Mouse (Mus musculus) bone marrow, adult 2 months (tissue): ENCODE results near the gene Defb15. TPM values are rescaled to one million over a fixed set of nuclear protein-coding genes. Genes with fewer than 3 reads are reported as not detected.

ENCODE experiments used
- H3K27ac ChIP-seq: fragments of 200-500 bp; 2 replicates; pipeline ENCODE4 v1.5.1; 2012; ENCODE audit warnings: low read depth, mild to moderate bottlenecking, control low read depth, inconsistent platforms, low read length; ENCODE audit not compliant: control insufficient read depth, poor library complexity, insufficient read depth
- H3K4me1 ChIP-seq: fragments of 200-500 bp; 2 replicates; pipeline ENCODE4 v1.6.1; 2011; ENCODE audit warnings: low read length; ENCODE audit not compliant: control insufficient read depth, insufficient read depth
- H3K4me3 ChIP-seq: fragments of 200-500 bp; replicated peaks from 2 replicates; pipeline ENCODE3; 2011; ENCODE audit warnings: mild to moderate bottlenecking, low read depth, low read length, control low read depth; ENCODE audit not compliant: control insufficient read depth
- CTCF ChIP-seq: fragments of 200-500 bp; IDR thresholded peaks from 2 replicates; pipeline ENCODE4 v1.5.1; 2011; ENCODE audit warnings: low read length, control low read depth; ENCODE audit not compliant: control insufficient read depth, insufficient read depth
- POLR2A ChIP-seq: fragments of 200-500 bp; IDR thresholded peaks from 2 replicates; pipeline ENCODE4 v1.6.1; 2011; ENCODE audit warnings: low read depth, mild to moderate bottlenecking, control low read depth, low read length, borderline replicate concordance; ENCODE audit not compliant: control insufficient read depth
- whole genome bisulfite sequencing: fragments of 180-500 bp; shearing (Covaris S2); methylation state at CpG from one replicate; pipeline ENCODE4 v1.1.7; 2018; 5-methylcytosine and 5-hydroxymethylcytosine counted together
- polyA plus RNA-seq: library from polyadenylated mRNA; stranded (reverse); fragments of >200 nt; gene quantifications from 2 replicates; pipeline ENCODE4 v1.2.4, GENCODE M21; 2011; ENCODE audit warnings: low replicate concordance; ENCODE audit not compliant: missing spikeins, insufficient read depth, insufficient read length

Gene Defb15
- polyA plus RNA-seq: not detected in 2 replicates

GRCm38 (mm10) chr8:21932610-21933009, at the start of gene Defb15:
Defb15 (minus strand) TSS chr8:21932710.
- WGBS: 85% methylated on average over 6 of the region's 6 CpGs
- TF ChIP-seq CTCF (no peak), POLR2A (no peak)
- Histone ChIP-seq H3K27ac (no peak within 1 kb of the TSS), H3K4me3 (no peak within 1 kb of the TSS), H3K4me1 (no peaks in the 10 kb centered on the region)

GRCm38 (mm10) chr8:21981664-21982337, 49.3 kb upstream of the Defb15 start:
- TF ChIP-seq POLR2A: no peak
- TF ChIP-seq CTCF: no peak
- WGBS: 62% methylated on average over 8 of the region's 8 CpGs
- Histone ChIP-seq H3K4me1 (no peaks in the 10 kb centered on the region), H3K27ac (no peak overlapping the region), H3K4me3 (no peak overlapping the region)

- Histone ChIP-seq H3K4me3 (no peak overlapping the region), H3K4me1 (no peaks in the 10 kb centered on the region), H3K27ac (no peak overlapping the region)
- WGBS: 59% methylated on average over 4 of the region's 4 CpGs
- no peak for TF ChIP-seq POLR2A
- TF ChIP-seq CTCF: no peak
These were observed 45.7 kb upstream of the Defb15 start for GRCm38 (mm10) chr8:21978193-21978592.

DNA sequence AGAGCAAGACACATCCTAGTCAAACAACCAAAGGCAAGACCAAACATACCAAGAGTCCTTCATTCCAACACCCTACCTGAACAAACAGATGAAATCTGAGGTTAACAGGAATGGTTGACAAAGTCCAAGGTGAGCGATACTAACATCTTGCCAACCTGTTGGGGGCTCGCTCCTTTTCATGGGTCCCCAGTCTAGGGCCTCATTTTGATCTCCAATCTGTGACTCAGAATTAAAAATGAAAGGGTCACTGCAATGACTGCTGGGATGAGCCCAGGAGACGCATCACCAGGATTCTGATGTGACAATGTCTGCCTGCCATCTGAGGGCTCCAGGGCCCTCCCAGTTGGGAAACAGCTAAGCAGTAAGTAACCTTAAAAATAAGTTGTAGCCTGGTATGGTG, 37.0 kb upstream of the Defb15 start, which contains the start of gene Ccdc70:
Gene Ccdc70 (plus strand): TSS at position 301 of the 400 bp plus-strand sequence.
- no peak for TF ChIP-seq POLR2A
- no peak for TF ChIP-seq CTCF
- Histone ChIP-seq H3K27ac (no peak within 1 kb of the TSS), H3K4me3 (no peak within 1 kb of the TSS), H3K4me1 (no peaks in the 10 kb centered on the region)
- WGBS: 80% methylated on average over 3 of the region's 3 CpGs

GRCm38 (mm10) chr8:21966646-21967045, 34.1 kb upstream of the Defb15 start:
- Histone ChIP-seq H3K4me3 (no peak overlapping the region), H3K27ac (no peak overlapping the region), H3K4me1 (no peaks in the 10 kb centered on the region)
- WGBS: 43% methylated on average over 1 of the region's 1 CpGs
- TF ChIP-seq POLR2A: no peak
- TF ChIP-seq CTCF: no peak

GRCm38 (mm10) chr8:21958414-21958813, 25.9 kb upstream of the Defb15 start, which contains the start of gene Fam90a1a:
Fam90a1a (plus strand) TSS chr8:21958714.
- no peaks in the 10 kb centered on the region for H3K4me1 ChIP-seq
- H3K27ac ChIP-seq: no peak within 1 kb of the TSS
- TF ChIP-seq CTCF (no peak), POLR2A (no peak)
- H3K4me3 ChIP-seq: no peak within 1 kb of the TSS
- WGBS: 78% methylated on average over 2 of the region's 2 CpGs

DNA sequence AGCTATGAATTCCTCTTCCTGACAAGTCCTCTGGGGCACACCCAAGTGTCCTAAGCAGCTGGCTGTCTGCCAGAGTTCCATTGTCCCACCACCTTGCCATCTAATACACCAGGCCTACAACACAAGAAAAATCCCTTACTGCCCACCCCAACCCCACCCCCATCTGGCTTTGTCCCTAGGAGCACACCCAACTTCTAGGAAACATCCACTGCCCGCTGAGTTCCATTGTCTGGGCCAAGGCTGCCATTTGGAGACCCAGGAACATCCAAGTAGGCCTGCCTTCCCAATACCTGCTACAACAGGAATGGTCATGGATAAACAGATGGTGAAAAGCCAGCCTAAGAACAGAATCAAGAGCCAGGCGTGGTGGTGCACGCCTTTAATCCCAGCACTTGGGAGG, 23.8 kb upstream of the Defb15 start:
- no peak overlapping the region for H3K4me3 ChIP-seq
- WGBS: 73% methylated on average over 3 of the region's 3 CpGs
- H3K27ac ChIP-seq: no peak overlapping the region
- H3K4me1 ChIP-seq: no peaks in the 10 kb centered on the region
- TF ChIP-seq POLR2A (no peak), CTCF (no peak)

DNA sequence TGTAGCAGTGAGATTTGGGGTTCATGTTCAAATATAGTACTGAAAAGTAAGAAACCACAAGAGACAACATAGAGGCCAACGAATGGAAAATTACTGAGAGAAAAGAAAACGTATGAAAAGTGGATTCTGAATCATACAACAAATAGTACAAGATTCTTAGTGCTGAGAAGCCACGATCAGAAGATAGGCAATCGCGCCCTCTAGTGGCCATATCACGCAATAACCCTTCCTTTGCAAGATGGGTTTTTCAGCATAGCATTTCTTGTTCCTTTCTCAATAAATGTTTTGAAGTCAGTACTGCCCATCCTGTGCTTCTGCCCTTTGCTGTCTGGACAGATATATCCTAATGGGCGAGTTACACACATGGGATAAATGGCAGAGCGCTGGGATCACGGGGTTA, 22.8 kb upstream of the Defb15 start:
- 0 out of 2 replicates have a peak, but pooled peaks have one; percentile 11 for TF ChIP-seq CTCF
- TF ChIP-seq POLR2A: no peak
- no peak overlapping the region for H3K4me3 ChIP-seq
- H3K27ac ChIP-seq: no peak overlapping the region
- 5% methylated on average over 9 of the region's 9 CpGs for WGBS
- H3K4me1 ChIP-seq: no peaks in the 10 kb centered on the region

- 78% methylated on average over 9 of the region's 9 CpGs for WGBS
- Histone ChIP-seq H3K27ac (no peak overlapping the region), H3K4me1 (no peaks in the 10 kb centered on the region), H3K4me3 (no peak overlapping the region)
- TF ChIP-seq POLR2A: no peak
- no peak for TF ChIP-seq CTCF
These were observed 15.0 kb upstream of the Defb15 start for GRCm38 (mm10) chr8:21947311-21948017.
